Mouse (Mus musculus): Measurements from ENCODE around the gene Olfr96.
"Not testable (repeated sequence)": the region's sequence is repeated elsewhere in the genome, so short reads cannot be mapped to it uniquely, and the experiment has no call there.

Olfr96 gene

DNA sequence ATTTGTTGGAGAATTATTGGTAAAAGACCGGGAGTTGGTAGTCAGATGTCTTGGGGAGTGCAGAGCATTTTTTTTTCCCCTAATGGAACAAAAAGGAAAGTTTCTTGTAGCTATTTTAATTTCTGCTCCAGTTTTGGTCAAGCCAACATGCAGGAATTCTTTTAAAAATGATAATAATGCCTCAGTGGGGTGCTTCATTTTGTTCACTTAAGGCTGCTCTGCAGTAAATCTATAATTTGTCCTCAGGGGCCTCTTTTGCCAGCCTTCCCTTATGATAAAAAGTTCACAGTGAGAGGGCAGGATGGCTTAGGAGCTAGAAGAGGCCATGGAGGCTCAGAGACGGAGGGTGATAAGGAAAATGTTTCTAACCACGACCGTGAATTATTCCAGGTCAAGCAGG is at the start of gene Olfr96:
Gene Olfr96, plus strand, starts transcription at position 301 of the 400 bp plus-strand sequence.
- DNase-seq (ENCODE audit: low spot score in 2 of 2), result no peak

DNA sequence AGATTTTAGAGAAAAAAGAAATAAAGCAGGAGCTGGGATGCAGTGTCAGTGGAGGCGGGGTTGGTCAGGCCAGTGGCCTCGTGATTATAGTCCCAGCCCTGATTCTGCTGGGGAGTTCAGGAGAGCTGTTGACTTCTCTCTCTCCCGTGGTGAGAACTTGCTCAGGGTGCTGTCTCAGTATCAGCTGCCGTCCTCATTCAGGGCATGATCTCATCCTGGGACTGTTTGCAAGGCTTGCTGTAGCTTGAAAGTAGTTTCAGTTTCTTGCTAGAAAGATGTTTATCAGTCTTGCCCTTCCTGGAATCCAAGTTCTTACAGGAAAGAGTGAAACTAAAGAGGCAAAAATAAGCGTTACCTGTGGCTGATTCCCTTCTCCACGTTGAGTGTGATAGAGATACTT is 34.5 kb upstream of the Olfr96 start:
- DNase-seq (ENCODE audit: low spot score in 2 of 2), result no peak

DNA sequence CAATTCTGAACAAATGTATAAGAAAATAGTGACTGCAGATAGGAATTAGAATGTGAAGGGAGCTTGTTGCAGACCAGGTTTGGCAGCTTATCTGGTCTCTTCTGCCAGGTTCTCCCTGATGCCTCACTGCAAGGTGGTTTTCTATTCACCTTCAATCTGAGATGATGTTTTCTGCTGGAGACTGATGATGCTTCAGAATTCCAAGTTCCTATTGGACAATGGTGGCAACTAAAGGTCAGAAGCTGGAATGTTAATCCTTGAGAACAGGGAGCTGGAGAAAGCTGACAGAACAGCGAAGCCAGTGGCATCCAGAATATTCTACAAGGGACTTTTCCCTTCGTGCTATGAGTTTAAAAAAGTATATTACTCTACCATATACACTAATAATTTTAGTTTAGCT is 29.2 kb upstream of the Olfr96 start:
- no peak for DNase-seq (ENCODE audit: low spot score in 2 of 2)

DNA sequence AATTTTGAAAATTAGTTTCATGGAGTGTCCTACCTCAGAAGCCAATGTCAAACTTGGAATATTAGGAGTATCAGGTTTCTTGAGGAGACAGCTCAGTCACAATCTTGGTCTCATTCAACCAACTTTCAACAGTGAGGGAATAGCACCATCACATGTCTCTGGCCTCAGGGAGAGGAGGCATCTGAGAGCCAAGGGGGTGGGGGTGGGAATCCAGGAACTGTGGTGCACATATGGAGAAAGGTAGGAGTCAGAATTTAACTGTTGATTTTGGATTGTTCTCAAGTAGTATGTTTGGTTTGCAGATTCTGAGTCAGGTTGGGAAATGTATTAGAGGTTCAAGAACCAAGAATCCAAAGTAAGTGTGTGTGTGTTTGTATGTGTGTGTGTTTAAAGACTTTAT is 26.9 kb upstream of the Olfr96 start:
- no peak for DNase-seq (ENCODE audit: low spot score in 2 of 2)

DNA sequence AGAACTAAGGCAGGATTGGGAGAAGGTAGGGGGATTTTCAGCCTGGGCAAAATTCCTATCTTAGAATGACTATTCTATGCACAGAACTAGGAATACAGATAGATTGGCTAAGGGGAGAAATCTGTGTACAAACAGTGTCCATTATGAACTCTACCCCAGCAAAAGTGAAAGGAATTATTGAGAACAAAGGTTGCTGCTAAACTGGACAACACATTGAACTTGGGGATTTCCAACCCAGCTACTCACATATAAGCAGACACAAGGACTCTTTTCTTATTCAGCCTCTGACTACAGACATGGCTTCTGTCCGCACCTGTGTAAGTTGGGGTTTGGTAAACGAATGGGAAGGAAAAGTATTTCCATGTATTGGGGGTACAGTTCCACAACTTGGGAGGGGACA is 26.3 kb upstream of the Olfr96 start, which contains the start of gene Ubd:
Gene Ubd, plus strand, starts transcription at position 237 of the 400 bp plus-strand sequence.
- no peak for DNase-seq (ENCODE audit: low spot score in 2 of 2)

DNA sequence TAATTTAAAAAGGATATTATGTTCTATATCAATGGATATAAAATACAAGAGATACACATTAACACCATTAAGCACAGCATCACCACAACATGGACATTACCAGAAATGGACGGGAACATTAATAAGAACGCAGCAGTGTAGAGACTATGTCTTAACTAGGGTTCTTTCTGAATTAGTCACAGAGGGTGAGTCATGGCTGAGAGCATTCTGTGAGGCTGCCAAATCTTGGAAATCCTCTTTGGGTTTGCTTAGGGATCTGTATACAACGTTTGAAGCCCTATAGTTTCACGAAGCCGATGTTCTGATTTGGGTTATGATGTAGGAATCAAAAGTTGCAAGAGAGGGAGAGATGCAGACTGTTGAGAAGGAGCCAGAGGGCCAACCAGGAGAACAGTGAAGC is 25.2 kb upstream of the Olfr96 start:
- no peak for DNase-seq (ENCODE audit: low spot score in 2 of 2)

DNA sequence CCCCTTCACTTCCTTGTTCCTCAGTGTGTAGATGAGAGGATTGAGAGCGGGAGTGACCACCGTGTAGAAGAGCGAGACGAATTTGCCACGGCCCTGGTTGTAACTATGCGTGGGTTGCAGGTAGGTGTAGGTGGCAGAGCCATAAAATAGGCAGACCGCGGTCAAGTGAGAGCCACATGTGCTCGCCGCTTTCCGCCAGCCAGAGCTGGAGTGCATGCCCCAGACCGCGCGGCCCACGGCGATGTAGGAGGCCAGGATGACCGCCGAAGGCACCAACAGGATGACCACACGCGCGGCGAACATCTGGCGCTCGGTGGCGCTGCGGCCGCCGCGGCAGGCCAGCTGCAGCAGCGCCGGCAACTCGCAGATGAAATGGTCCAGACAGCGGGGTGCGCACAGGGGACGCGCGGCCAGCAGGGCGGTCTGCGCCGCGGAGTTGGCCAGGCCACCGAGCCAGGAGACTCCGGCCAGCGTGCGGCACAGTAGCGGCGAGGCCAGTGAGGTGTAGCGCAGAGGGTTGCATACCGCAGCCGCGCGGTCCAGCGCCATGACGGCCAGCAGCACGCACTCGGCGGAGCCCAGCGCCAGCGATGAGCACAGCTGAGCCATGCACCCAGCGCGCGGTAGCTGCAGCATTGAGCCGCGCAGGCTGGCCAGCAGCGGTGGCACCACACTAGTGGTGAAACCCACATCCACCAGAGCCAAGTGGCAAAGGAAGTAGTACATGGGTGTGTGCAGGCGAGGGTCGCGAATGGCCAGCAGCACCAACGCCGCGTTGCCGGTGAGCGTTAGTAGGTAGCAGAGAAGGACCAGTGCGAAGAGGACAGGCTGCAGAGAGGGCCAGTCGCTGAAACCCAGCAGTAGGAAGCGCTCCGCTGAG is 22.9 kb upstream of the Olfr96 start:
- peak in 1 of 2 experiments; percentile 28 for DNase-seq (ENCODE audit: low spot score in 2 of 2)

DNA sequence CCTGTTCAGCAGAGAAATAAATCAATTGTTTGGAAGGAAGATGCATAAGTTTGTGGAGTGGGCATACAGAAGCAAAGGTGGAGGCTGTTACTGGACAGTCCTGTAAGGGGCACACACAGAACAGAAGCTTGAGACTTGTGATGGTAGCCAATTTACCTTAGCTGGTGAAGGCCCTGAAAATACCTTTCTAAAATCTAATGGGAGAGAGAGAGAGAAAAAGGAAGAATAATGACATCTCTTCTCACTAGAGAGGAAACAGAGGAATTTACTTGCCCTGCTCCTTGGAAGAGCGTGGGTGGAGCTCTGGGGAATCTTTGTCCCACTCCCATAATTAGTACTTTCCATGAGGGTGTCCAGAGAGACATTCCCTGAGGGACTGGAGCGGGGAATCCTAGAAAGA is 19.1 kb upstream of the Olfr96 start, which contains the start of gene Olfr94:
Gene Olfr94, minus strand, starts transcription at position 101 of the 400 bp plus-strand sequence.
- DNase-seq (ENCODE audit: low spot score in 2 of 2), result no peak

DNA sequence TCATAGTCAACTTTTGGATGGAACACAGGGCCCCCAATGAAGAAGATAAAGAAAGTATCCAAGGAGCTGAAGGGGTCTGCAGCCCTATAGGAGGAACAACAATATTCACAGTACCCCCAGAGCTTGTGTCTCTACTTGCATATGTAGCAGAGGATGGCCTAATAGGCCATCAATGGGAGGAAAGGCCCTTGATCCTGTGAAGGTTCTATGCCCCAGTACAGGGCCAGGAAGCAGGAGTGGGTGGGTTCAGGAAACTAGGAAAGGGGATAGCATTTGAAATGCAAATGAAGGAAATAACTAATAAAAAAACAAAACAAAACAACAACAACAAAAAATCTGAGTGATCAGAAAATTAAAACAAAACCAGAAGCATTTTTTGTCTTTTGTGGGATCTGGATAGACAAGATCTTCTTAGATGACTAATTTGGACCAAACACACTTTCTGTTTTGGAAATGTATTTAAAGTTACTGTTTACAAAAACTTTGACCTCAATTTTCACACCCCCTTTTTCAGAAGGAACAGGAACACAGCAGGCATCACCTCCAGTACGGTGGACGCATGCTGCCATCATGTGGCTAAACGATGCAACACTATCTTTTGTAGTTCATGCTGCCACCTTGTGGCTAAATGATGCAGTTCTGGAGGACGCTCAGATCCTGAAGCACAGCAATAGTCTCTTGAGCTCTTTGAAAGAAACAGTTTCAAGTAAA is 16.6 kb upstream of the Olfr96 start:
- DNase-seq (ENCODE audit: low spot score in 2 of 2), result peak; percentile 61 to 64

DNA sequence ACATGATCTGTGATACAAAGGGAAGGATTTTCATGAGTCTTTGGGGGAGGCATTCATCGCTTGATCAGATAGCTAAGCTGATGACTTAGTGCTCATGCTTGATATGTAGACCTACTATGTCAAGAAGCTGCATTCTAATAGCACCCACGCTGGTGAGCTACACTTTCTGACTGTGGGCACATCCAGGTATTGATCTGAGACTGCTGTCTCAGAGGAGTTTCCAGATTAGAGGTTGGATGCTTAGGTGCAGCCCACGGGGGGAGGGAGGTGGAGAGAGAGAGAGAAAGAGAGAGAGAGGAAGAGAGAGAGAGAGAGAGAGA is 16.1 kb upstream of the Olfr96 start:
- no peak for DNase-seq (ENCODE audit: low spot score in 2 of 2)

DNA sequence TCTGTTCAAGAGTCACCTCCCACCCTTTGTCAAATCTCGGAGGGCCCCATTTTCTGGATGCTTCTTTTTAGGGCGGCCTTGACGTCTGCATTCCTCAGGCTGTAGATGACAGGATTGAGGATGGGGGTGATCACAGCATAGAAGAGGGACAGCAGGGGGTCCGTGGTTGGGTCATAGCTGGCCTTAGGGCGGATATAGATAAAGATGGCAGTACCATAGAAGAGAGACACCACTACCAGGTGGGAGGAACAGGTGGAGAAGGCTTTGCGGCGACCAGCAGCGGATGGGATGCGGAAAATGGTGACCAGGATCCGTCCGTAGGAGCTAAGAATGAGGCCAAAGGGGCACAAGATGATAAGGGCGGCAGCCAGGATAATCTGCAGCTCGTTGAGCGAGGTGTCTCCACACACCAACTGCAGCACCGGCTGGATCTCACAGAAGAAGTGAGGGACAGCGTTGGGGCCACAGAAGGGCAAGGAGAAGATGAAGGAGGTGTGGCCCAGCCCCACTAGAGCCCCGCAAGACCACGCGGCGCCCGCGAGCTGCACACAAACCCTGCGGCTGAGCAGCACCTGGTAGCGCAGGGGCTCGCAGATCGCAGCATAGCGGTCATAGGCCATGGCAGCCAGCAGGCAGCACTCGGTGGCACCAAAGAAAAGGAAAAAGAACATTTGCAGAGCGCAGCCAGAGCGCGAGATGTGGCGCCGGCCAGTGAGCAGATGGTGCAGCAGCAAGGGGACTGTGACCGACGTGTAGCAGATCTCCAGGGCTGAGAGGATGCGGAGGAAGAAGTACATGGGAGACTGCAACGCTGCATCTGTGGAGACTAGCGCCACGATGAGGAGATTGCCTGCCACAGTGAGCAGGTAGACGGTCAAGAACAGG is 8.8 kb upstream of the Olfr96 start:
- no peak for DNase-seq (ENCODE audit: low spot score in 2 of 2)

DNA sequence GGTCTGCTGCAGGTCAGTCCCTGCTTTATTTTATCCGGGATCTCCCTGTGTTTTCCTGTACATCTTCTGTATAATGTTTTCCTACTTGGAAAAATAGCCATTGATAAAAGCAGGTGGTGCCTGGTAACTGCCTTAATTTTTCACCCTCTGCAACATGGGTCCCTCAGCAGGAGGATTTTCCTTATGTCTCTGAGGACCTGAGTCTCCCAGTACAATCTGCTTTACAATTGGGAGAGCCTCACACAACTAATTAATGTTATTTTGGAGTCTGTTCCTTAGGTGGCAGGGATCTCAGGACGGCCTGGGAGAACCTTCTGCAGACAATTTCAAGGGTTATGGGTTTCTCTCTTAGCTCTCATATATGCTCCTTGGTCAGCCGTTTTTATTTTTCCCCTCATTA is 6.9 kb upstream of the Olfr96 start, which contains the start of gene Olfr95:
Gene Olfr95, minus strand, starts transcription at position 101 of the 400 bp plus-strand sequence.
- DNase-seq (ENCODE audit: low spot score in 2 of 2), result no peak

DNA sequence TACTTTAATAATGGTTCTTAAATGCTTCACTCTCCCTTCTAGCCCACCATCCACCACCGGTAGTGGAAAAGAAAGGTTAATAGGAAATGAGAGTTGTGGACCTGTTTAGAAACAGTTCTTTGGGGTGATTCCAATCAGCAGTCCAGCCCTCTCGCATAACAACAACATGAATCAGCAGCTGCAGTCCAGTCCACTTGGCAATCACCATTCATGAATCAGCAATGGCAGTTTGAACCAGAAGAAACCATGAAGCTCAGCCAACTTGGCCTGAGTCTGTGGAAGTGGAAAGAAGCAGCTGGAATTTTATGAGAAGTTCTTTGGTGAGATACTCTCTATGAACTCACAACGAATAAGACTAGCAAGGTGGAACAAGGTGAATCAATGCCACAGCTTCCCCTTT is 1.5 kb upstream of the Olfr96 start:
- DNase-seq (ENCODE audit: low spot score in 2 of 2), result peak in 1 of 2 experiments; percentile 28

DNA sequence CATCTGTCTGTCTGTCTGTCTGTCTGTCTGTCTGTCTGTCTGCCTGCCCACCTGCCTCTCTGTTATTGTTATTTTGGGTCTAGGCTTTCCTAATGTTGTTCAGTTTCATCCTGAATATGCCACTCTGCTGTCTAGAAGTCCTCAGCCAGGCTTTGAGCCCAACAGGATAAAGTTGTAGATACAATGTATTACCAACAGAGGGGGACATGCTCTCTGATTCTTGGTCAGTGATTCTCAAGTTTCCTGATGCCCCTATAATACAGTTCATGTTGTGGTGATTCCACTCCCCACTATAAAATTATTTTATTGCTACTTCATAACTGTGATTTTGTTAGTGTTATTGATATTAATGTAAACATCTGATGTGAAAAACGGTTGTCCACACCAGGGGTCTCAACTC is 1.9 kb downstream of the Olfr96 start:
- DNase-seq (ENCODE audit: low spot score in 2 of 2), result no peak

DNA sequence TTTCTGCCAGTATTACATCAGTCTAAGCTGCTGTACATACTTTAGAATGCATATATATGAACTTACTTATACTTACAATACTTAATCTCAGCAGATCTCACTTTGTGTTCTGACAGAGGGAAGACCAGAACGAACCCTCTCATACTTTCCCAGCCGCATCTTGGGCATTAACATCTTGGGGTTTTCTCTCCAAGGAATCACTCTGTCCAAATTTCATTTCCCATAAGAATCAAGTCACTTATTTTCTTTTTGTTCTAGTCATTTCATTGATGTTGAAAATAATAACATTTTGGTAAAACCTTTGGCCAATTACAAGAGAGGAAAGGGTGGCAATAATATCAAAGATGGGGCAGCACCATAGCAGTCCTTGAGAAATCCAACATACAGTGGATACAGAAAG is 17.3 kb downstream of the Olfr96 start, which contains the start of gene Olfr97:
Gene Olfr97, minus strand, starts transcription at position 101 of the 400 bp plus-strand sequence.
- not testable (repeated sequence) for DNase-seq (ENCODE audit: low spot score in 2 of 2)

DNA sequence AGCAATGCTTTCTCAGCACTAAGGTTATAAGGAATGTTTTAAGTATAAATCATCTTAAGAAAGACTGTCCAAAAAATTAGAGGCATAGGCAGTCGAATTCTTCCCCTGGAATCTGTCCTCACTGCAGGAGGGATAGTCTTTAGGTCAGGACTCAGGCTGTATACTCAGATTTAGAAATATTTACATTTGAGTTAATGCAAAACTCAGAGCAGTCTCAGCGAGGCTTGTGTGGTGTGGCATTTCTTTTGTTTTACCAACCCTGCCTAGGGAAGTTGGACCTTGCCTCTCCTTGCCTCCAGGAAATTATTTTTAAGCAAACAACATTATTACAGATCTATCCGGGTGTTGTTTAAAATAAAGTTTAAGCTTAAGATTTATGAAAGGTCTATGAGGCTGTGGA is 22.3 kb downstream of the Olfr96 start:
- DNase-seq (ENCODE audit: low spot score in 2 of 2), result no peak

DNA sequence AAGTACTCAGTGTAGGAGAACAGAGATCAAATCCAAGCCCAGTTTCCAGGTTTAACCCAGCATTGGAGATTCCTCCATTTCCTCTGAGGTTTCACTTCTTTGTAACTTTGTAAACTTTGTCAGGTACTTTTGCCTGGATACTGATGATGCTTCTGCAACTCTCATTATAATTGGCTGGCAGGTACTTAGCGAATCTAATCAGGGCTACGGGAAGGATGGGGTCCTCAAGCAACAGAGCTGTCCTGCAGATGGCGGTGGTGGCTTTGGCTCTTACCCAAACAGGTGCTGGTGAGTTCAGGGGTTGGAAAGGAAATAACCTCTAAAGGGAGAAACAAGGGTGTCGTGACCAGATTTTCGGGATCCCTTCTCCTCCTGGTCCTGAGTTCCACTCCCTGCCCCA is 26.8 kb downstream of the Olfr96 start:
- DNase-seq (ENCODE audit: low spot score in 2 of 2), result peak; percentile 1 to 6

DNA sequence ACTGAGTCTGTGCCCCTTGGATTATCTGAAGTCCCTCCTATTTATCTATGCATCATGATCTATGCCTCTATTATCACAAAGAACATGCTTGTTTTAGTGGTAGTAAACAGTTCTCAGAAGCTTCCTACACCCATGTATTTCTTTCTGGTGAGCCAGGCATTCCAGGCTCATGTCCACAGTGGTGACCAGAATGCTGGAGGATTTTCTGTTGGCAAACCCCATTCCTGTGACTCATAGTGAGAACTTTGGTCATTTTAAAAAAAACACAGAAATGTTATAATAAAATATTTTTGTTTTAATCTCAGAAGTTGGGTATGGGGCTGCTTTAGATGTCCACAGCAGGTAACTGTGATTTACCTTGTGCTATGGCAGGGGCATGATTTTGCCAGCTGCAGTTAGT is 29.5 kb downstream of the Olfr96 start:
- no peak for DNase-seq (ENCODE audit: low spot score in 2 of 2)

DNA sequence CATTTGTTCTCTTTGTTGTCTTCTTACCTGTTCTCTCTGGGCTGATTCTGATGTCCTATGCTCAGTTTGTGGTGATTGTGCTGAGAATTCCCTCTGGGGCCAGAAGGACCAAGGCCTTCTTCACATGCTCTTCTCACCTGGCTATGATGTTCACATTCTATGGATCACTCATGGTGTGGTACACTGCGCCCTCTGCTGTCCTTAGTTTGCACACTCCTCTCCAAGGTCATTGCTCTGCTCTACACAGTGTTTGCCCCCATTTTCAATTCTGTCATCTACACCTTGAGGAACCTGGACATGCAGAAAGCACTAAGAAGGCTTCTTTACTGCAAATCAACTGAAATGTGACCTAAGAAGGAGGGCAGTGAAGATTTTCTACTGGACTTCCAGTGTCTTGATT is 30.6 kb downstream of the Olfr96 start:
- peak in 1 of 2 experiments; percentile 9 for DNase-seq (ENCODE audit: low spot score in 2 of 2)

DNA sequence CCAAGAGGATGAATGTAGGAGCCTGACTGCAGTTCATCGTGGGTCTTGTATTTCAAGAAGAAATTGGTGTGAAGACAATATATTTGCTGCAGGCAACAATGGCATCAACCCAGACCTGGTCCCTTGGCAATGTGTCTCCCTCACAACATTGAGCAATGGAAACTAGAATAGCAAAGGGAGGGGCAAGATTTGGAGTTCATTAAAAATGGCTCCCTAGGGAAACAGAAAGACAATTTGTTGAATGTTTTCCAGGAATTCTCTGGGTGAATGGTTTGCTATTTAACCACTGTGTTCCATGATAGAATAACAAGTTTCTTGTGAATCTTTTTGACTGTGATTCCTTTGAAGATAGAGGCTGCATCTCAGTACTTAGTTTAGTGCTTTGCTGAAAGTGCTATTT is 43.7 kb downstream of the Olfr96 start, which contains the start of gene Olfr98:
Gene Olfr98, minus strand, starts transcription at position 124 of the 400 bp plus-strand sequence.
- DNase-seq (ENCODE audit: low spot score in 2 of 2), result no peak

DNA sequence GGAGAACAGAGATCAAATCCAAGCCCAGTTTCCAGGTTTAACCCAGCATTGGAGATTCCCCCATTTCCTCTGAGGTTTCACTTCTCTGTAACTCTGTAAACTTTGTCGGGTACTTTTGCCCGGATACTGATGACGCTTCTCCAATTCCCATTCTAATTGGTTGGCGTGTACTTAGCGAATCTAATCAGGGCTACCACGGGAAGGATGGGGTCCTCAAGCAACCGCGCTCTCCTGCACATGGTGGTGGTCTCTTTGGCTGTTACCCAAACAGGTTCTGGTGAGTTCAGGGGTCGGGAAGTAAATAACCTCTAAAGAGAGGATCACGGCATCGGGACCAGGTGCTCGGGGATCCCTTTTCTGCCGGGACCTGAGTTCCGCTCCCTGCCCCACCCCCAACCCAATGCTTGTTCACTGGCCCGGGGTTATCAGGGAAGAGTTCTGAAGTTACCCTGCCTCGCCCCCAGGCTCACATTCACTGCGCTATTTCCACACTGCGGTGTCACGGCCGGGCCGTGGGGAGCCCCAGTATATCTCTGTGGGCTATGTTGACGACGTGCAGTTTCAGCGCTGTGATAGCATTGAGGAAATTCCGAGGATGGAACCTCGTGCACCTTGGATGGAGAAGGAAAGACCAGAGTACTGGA is 50.2 kb downstream of the Olfr96 start, which contains the start of gene H2-M3:
Gene H2-M3, plus strand, starts transcription at position 163 of the 644 bp plus-strand sequence.
- peak; percentile 83 to 93 for DNase-seq (ENCODE audit: low spot score in 2 of 2)

Measured in urinary bladder, adult 18-20 months (tissue).